Mouse (Mus musculus): Measurements from ENCODE around the gene Ttc5. TPM values are rescaled to one million over a fixed set of nuclear protein-coding genes. Genes with fewer than 3 reads are reported as not detected.
A peak's percentile ranks its signal among the peaks of the same experiment; 100 is the strongest.
"Not testable (repeated sequence)": the region's sequence is repeated elsewhere in the genome, so short reads cannot be mapped to it uniquely, and the experiment has no call there.

Ttc5 gene
- total RNA-seq (2022) = 10 to 100 TPM; 49.2 to 55.3 (median 52.1) TPM

GRCm38 (mm10) chr14:50785251-50785637, at the start of gene Ttc5:
TSS of gene Ttc5 (minus strand) at chr14:50785519.
- DNase-seq (ENCODE audit: low spot score in 2 of 2) = peak; percentile 73 to 90

DNA sequence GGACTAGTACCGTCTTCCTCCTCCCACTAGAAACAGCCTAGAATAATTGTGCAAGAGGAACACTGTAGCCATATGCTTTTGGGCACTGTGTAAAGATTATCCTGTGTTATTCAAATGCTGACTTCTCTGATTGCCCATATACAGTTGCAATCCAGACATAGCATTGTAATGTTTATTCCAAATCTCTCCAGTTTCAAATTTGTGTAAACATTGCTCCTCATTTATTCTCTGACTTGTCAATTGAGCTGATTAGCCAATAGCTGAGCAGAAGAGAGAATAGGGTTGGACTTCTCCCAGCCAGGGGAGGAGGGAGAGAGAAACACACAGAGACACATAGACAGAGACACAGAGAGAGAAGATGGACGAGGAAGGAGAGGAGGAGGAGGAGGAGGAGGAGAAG, 49.1 kb upstream of the Ttc5 start:
- no peak for DNase-seq (ENCODE audit: low spot score in 2 of 2)

GRCm38 (mm10) chr14:50833964-50834363, 48.6 kb upstream of the Ttc5 start:
- no peak for DNase-seq (ENCODE audit: low spot score in 2 of 2)

- DNase-seq (ENCODE audit: low spot score in 2 of 2) = no peak
Measured at GRCm38 (mm10) chr14:50829878-50830277, 44.6 kb upstream of the Ttc5 start.

- peak in 1 of 2 experiments; percentile 24 for DNase-seq (ENCODE audit: low spot score in 2 of 2)
Measured at GRCm38 (mm10) chr14:50826579-50826978, 41.3 kb upstream of the Ttc5 start.

DNA sequence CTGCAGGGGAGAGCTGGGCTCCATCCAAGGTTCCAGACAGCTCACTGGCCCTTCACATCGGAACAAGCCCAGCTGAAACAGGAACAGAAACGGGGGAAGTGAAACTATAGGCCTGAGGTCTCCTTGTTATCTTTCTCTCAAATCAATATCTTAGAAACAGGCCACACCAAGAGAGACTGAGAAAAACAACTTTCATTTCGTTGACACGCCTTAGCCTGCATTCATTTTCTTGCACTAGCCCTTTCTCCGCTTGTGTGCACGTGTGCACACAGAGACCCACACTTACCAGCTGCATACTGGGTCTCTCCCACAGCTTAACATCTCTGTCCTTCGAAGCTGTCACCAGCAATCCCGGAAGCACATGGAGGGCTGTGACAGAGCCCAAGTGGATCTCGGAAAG, 38.9 kb upstream of the Ttc5 start:
- no peak for DNase-seq (ENCODE audit: low spot score in 2 of 2)

- DNase-seq (ENCODE audit: low spot score in 2 of 2) = no peak
Measured at GRCm38 (mm10) chr14:50823240-50823639, 37.9 kb upstream of the Ttc5 start.

DNA sequence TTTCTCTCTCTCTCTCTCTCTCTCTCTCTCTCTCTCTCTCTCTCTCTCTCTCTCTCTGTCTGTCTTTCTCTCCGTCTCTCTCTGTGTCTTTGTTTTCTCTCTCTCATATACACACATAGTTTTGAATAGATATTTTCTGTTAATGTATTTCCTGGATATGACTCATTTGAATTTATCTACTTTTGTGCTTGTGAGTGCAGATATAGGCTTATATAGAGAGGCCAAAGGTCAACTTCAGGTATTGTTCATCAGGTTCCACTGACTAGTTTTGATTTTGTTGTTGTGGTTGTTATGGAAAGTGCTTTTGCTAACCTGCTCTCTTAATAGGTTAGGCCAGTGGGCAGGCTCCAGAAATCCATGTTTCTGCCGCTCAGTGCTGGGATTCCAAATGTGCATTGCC, 27.7 kb upstream of the Ttc5 start:
- no peak for DNase-seq (ENCODE audit: low spot score in 2 of 2)

GRCm38 (mm10) chr14:50807487-50808072, 22.3 kb upstream of the Ttc5 start, which contains the start of the genes Ccnb1ip1 and Parp2:
TSS of gene Ccnb1ip1 (minus strand) at chr14:50807732.
TSS of gene Parp2 (plus strand) at chr14:50807841.
- DNase-seq (ENCODE audit: low spot score in 2 of 2) = peak; percentile 95 to 100

GRCm38 (mm10) chr14:50806469-50806868, 21.1 kb upstream of the Ttc5 start:
- not testable (repeated sequence) for DNase-seq (ENCODE audit: low spot score in 2 of 2)

- no peak for DNase-seq (ENCODE audit: low spot score in 2 of 2)
Measured at GRCm38 (mm10) chr14:50804683-50805082, 19.4 kb upstream of the Ttc5 start.

DNA sequence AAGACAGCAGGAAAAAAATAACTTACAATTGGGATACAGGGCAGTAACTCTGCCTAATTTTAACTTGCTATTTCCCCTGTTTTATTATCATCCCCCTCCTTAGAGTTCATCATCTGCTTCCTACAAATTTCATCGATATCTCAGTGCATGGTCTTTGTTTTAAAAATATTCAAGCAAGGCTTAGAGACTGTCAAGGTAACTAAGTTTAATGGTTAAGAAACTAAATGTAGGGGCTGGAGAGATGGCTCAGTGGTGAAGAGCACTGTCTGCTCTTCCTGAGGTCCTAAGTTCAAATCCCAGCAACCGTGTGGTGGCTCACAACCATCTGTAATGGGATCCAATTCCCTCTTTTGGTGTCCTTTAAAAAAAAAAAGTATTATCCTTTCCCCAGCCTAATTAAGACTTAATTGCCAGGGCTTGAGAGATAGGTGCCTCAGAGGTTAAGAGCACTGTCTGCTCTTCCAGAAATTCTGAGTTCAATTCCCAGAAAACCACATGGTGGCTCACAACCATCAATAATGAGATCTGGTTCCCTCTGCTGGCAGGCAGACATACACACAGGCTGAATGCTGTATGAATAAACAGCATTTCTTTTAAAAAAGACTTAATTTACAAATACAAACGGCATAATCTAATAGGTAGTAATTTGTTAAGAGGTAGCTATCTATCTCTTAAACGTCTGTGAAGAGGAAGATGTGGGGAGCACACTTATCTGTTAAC, 17.7 kb upstream of the Ttc5 start:
- DNase-seq (ENCODE audit: low spot score in 2 of 2) = no peak

DNA sequence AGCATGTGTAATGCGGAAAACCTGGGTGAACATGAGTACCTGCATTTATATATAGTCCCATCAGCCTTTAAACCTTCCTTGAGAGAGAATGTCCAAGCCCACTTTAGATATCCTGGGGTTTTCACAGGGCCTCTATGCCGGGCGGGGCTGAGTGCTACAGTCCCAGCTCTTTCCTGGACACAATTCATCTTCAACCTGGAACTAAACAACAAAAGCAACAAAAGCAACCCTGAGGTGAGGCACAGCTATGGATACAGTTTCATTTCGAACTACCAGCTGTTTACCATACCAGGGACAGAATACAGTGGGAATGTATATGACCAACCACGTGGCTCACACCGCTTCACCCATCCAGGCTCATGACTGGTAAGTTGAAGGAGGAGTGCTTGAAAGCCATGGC, 17.1 kb upstream of the Ttc5 start:
- DNase-seq (ENCODE audit: low spot score in 2 of 2) = no peak

- peak in 1 of 2 experiments; percentile 9 for DNase-seq (ENCODE audit: low spot score in 2 of 2)
Measured at GRCm38 (mm10) chr14:50799502-50800259, 14.4 kb upstream of the Ttc5 start.

- DNase-seq (ENCODE audit: low spot score in 2 of 2) = no peak
Measured at GRCm38 (mm10) chr14:50798512-50798911, 13.2 kb upstream of the Ttc5 start.

GRCm38 (mm10) chr14:50796464-50796863, 11.1 kb upstream of the Ttc5 start:
- no peak for DNase-seq (ENCODE audit: low spot score in 2 of 2)

DNA sequence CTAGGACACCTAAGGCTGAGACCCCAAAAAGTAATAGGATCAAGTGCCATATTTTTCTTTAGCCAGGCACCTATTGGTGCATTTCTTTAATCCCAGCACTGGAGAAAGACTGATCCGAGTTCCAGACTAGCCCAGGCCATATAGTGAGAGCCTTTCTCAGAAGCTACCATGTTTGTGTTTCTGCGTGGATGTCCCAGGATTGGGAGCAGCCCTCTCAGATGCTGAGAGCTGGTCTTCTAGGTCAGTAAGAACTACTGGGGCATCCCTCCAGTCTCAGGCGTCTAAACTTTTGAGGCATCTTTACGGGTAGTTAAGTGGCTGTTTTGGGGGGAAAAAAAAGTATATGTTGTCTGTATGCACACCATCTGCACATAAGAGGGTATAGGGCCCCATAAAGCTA, 10.6 kb upstream of the Ttc5 start:
- no peak for DNase-seq (ENCODE audit: low spot score in 2 of 2)

- no peak for DNase-seq (ENCODE audit: low spot score in 2 of 2)
Measured at GRCm38 (mm10) chr14:50795261-50795935, 10.1 kb upstream of the Ttc5 start.

GRCm38 (mm10) chr14:50788157-50788556, 2.8 kb upstream of the Ttc5 start:
- DNase-seq (ENCODE audit: low spot score in 2 of 2) = no peak

- DNase-seq (ENCODE audit: low spot score in 2 of 2) = no peak
Measured at GRCm38 (mm10) chr14:50784391-50785250, 698 bp downstream of the Ttc5 start.

GRCm38 (mm10) chr14:50782166-50782565, 3.2 kb downstream of the Ttc5 start:
- DNase-seq (ENCODE audit: low spot score in 2 of 2) = no peak

Data from left cerebral cortex, adult 8-10 months (tissue).